Mouse (Mus musculus) forebrain, embryonic 12.5 days (tissue): ENCODE measurements at regions not wholly inside any gene's neighbourhood (a gene's known extent, or its start where the extent isn't known, plus 50 kb on each side); places are given as distances from the start of the nearest gene placed in this dataset.

Source experiments
- ATAC-seq: fragments of 200-750 bp; cut with Nextera tagmentation; 2 replicates; pipeline ENCODE4 v1.8.0; 2017; ENCODE audit warnings: moderate TSS enrichment; ENCODE audit not compliant: low FRiP score
- H3K27ac ChIP-seq: fragments of 300-500 bp; sonication (generic); 2 replicates; pipeline ENCODE4 v1.5.1; 2016; ENCODE audit warnings: mild to moderate bottlenecking
- H3K27me3 ChIP-seq: fragments of 300-500 bp; sonication (generic); 2 replicates; pipeline ENCODE4 v1.6.1; 2016; ENCODE audit warnings: mild to moderate bottlenecking
- H3K36me3 ChIP-seq: fragments of 300-500 bp; sonication (generic); replicated peaks from 2 replicates; pipeline ENCODE4 v1.6.1; 2016; ENCODE audit warnings: mild to moderate bottlenecking
- H3K4me1 ChIP-seq: fragments of 300-500 bp; sonication (generic); 2 replicates; pipeline ENCODE4 v1.6.1; 2016
- H3K4me2 ChIP-seq: fragments of 300-500 bp; sonication (generic); 2 replicates; pipeline ENCODE4 v1.6.1; 2016; ENCODE audit warnings: mild to moderate bottlenecking, moderate library complexity
- H3K4me3 ChIP-seq: fragments of 300-500 bp; sonication (generic); replicated peaks from 2 replicates; pipeline ENCODE4 v1.5.1; 2016; ENCODE audit warnings: mild to moderate bottlenecking
- H3K9ac ChIP-seq: fragments of 300-500 bp; sonication (generic); 2 replicates; pipeline ENCODE4 v1.6.1; 2016; ENCODE audit warnings: mild to moderate bottlenecking
- H3K9me3 ChIP-seq: fragments of 300-500 bp; sonication (generic); 2 replicates; pipeline ENCODE4 v1.6.1; 2016
- WGBS: fragments of 180-500 bp; shearing (Covaris S2); methylation state at CpG from one replicate; pipeline ENCODE4 v1.1.7; 2016; 5-methylcytosine and 5-hydroxymethylcytosine counted together

- Histone ChIP-seq H3K27ac (no peak overlapping the region), H3K9me3 (no peaks in the 10 kb centered on the region), H3K4me3 (no peak overlapping the region), H3K4me2 (no peak overlapping the region), H3K9ac (no peak overlapping the region), H3K4me1 (no peaks in the 10 kb centered on the region), H3K36me3 (no peaks in the 10 kb centered on the region), H3K27me3 (no peaks in the 10 kb centered on the region)
- WGBS: 93% methylated on average over 2 of the region's 2 CpGs
- ATAC-seq: no peak
Observed at GRCm38 (mm10) chr10:95124476-95124875, 179.8 kb upstream of the Plxnc1 start.

- no peak overlapping the region for H3K9ac ChIP-seq
- H3K4me3 ChIP-seq: no peak overlapping the region
- H3K4me1 ChIP-seq: no peaks in the 10 kb centered on the region; the same call in 1 of the 2 replicates
- ATAC-seq: no peak
- WGBS: 74% methylated on average over 4 of the region's 4 CpGs
- H3K27me3 ChIP-seq: no peaks in the 10 kb centered on the region
- H3K36me3 ChIP-seq: no peaks in the 10 kb centered on the region
- H3K9me3 ChIP-seq: no peaks in the 10 kb centered on the region
- H3K4me2 ChIP-seq: no peak overlapping the region
- no peak overlapping the region for H3K27ac ChIP-seq
Observed at GRCm38 (mm10) chr10:95120007-95120406, 175.4 kb upstream of the Plxnc1 start.

- 68% methylated on average over 8 of the region's 8 CpGs for WGBS
- Histone ChIP-seq H3K4me2 (no peak overlapping the region), H3K4me3 (no peak overlapping the region), H3K36me3 (no peaks in the 10 kb centered on the region), H3K9ac (no peak overlapping the region), H3K27ac (no peak overlapping the region), H3K4me1 (no peaks in the 10 kb centered on the region; the same call in 1 of the 2 replicates), H3K9me3 (no peaks in the 10 kb centered on the region), H3K27me3 (no peaks in the 10 kb centered on the region)
- ATAC-seq: no peak
Observed at GRCm38 (mm10) chr10:95118786-95119351, 174.2 kb upstream of the Plxnc1 start.

GRCm38 (mm10) chr10:95117731-95118212, 173.1 kb upstream of the Plxnc1 start:
- WGBS: 89% methylated on average over 3 of the region's 3 CpGs
- Histone ChIP-seq H3K9ac (no peak overlapping the region), H3K27ac (peak overlapping the region; percentile 16; the same call in 1 of the 2 replicates), H3K4me3 (no peak overlapping the region), H3K27me3 (no peaks in the 10 kb centered on the region), H3K36me3 (no peaks in the 10 kb centered on the region), H3K4me2 (no peak overlapping the region), H3K4me1 (no peaks in the 10 kb centered on the region; the same call in 1 of the 2 replicates), H3K9me3 (no peaks in the 10 kb centered on the region)
- ATAC-seq: no peak

- 78% methylated on average over 6 of the region's 6 CpGs for WGBS
- Histone ChIP-seq H3K9me3 (no peaks in the 10 kb centered on the region), H3K27me3 (no peaks in the 10 kb centered on the region), H3K4me3 (no peak overlapping the region), H3K27ac (no peak overlapping the region; the same call in 1 of the 2 replicates), H3K9ac (no peak overlapping the region), H3K36me3 (no peaks in the 10 kb centered on the region), H3K4me2 (no peak overlapping the region), H3K4me1 (no peaks in the 10 kb centered on the region; the same call in 1 of the 2 replicates)
- ATAC-seq: no peak; the same call in 1 of the 2 replicates
Observed at GRCm38 (mm10) chr10:95117041-95117730, 172.6 kb upstream of the Plxnc1 start.

GRCm38 (mm10) chr10:95116579-95117011, 172.0 kb upstream of the Plxnc1 start:
- H3K4me2 ChIP-seq: no peak overlapping the region
- H3K27me3 ChIP-seq: no peaks in the 10 kb centered on the region
- 66% methylated on average over 3 of the region's 3 CpGs for WGBS
- H3K4me3 ChIP-seq: no peak overlapping the region
- no peaks in the 10 kb centered on the region for H3K9me3 ChIP-seq
- H3K9ac ChIP-seq: no peak overlapping the region
- no peaks in the 10 kb centered on the region; the same call in 1 of the 2 replicates for H3K4me1 ChIP-seq
- no peak for ATAC-seq
- H3K27ac ChIP-seq: no peak overlapping the region
- no peaks in the 10 kb centered on the region for H3K36me3 ChIP-seq

- Histone ChIP-seq H3K27me3 (peaks cover 5% of the 10 kb centered on the region; the same call in 1 of the 2 replicates), H3K4me3 (no peak overlapping the region), H3K9me3 (no peaks in the 10 kb centered on the region), H3K4me2 (no peak overlapping the region), H3K27ac (no peak overlapping the region), H3K9ac (no peak overlapping the region), H3K4me1 (peaks cover 2% of the 10 kb centered on the region), H3K36me3 (no peaks in the 10 kb centered on the region)
- ATAC-seq: no peak
- 45% methylated on average over 9 of the region's 9 CpGs for WGBS
Observed at GRCm38 (mm10) chr10:95112837-95113388, 168.3 kb upstream of the Plxnc1 start.

GRCm38 (mm10) chr10:95112231-95112774, 167.7 kb upstream of the Plxnc1 start:
- H3K4me2 ChIP-seq: no peak overlapping the region
- no peak overlapping the region for H3K27ac ChIP-seq
- WGBS: 72% methylated on average over 14 of the region's 14 CpGs
- H3K27me3 ChIP-seq: peaks cover 5% of the 10 kb centered on the region; the same call in 1 of the 2 replicates
- H3K9me3 ChIP-seq: no peaks in the 10 kb centered on the region
- H3K36me3 ChIP-seq: no peaks in the 10 kb centered on the region
- H3K9ac ChIP-seq: no peak overlapping the region
- H3K4me3 ChIP-seq: no peak overlapping the region
- peaks cover 8% of the 10 kb centered on the region for H3K4me1 ChIP-seq
- ATAC-seq: no peak

GRCm38 (mm10) chr10:95110786-95111185, 166.2 kb upstream of the Plxnc1 start:
- peaks cover 5% of the 10 kb centered on the region; the same call in 1 of the 2 replicates for H3K27me3 ChIP-seq
- H3K9me3 ChIP-seq: no peaks in the 10 kb centered on the region
- H3K4me1 ChIP-seq: peaks cover 11% of the 10 kb centered on the region
- no peak overlapping the region for H3K27ac ChIP-seq
- no peaks in the 10 kb centered on the region for H3K36me3 ChIP-seq
- H3K4me2 ChIP-seq: no peak overlapping the region
- 90% methylated on average over 21 of the region's 21 CpGs for WGBS
- H3K4me3 ChIP-seq: no peak overlapping the region
- H3K9ac ChIP-seq: no peak overlapping the region
- ATAC-seq: no peak

- no peak for ATAC-seq
- Histone ChIP-seq H3K27me3 (peaks cover 5% of the 10 kb centered on the region; the same call in 1 of the 2 replicates), H3K36me3 (no peaks in the 10 kb centered on the region), H3K9ac (no peak overlapping the region), H3K4me3 (no peak overlapping the region), H3K9me3 (no peaks in the 10 kb centered on the region), H3K4me1 (peaks cover 11% of the 10 kb centered on the region), H3K4me2 (no peak overlapping the region), H3K27ac (no peak overlapping the region)
- 92% methylated on average over 2 of the region's 2 CpGs for WGBS
Observed at GRCm38 (mm10) chr10:95109576-95109975, 164.9 kb upstream of the Plxnc1 start.

GRCm38 (mm10) chr10:95107532-95108251, 163.1 kb upstream of the Plxnc1 start:
- peak; percentile 57; the same call in 1 of the 2 replicates for ATAC-seq
- WGBS: 13% methylated on average over 3 of the region's 3 CpGs

GRCm38 (mm10) chr10:95103808-95104207, 159.2 kb upstream of the Plxnc1 start:
- Histone ChIP-seq H3K4me3 (no peak overlapping the region), H3K9me3 (no peaks in the 10 kb centered on the region), H3K36me3 (no peaks in the 10 kb centered on the region), H3K9ac (no peak overlapping the region), H3K27ac (no peak overlapping the region), H3K27me3 (no peaks in the 10 kb centered on the region; the same call in 1 of the 2 replicates), H3K4me2 (no peak overlapping the region), H3K4me1 (peaks cover 11% of the 10 kb centered on the region)
- no peak for ATAC-seq

More at GRCm38 (mm10) chr10:95107532-95108251, 163.1 kb upstream of the Plxnc1 start:
- Histone ChIP-seq H3K9ac (no peak overlapping the region), H3K9me3 (no peaks in the 10 kb centered on the region), H3K36me3 (no peaks in the 10 kb centered on the region), H3K27me3 (peaks cover 5% of the 10 kb centered on the region; the same call in 1 of the 2 replicates), H3K4me2 (no peak overlapping the region), H3K4me3 (no peak overlapping the region), H3K27ac (no peak overlapping the region), H3K4me1 (peaks cover 11% of the 10 kb centered on the region)
